Mouse (Mus musculus) heart, embryonic 12.5 days (tissue): ENCODE measurements around the gene Plcb1. TPM values are rescaled to one million over a fixed set of nuclear protein-coding genes. Genes with fewer than 3 reads are reported as not detected.

ENCODE experiments used
- ATAC-seq: fragments of 200-750 bp; cut with Nextera tagmentation; 2 replicates; pipeline ENCODE4 v1.8.0; 2017; ENCODE audit warnings: moderate TSS enrichment, moderate library complexity; ENCODE audit not compliant: insufficient number of reproducible peaks, low FRiP score
- H3K27ac ChIP-seq: fragments of 300-500 bp; sonication (generic); 2 replicates; pipeline ENCODE4 v1.5.1; 2016; ENCODE audit warnings: mild to moderate bottlenecking, moderate library complexity; ENCODE audit not compliant: poor library complexity, severe bottlenecking
- H3K27me3 ChIP-seq: fragments of 300-500 bp; sonication (generic); replicated peaks from 2 replicates; pipeline ENCODE4 v1.6.1; 2016; ENCODE audit warnings: mild to moderate bottlenecking, moderate library complexity
- H3K36me3 ChIP-seq: fragments of 300-500 bp; sonication (generic); 2 replicates; pipeline ENCODE4 v1.6.1; 2016; ENCODE audit warnings: mild to moderate bottlenecking, moderate library complexity
- H3K4me1 ChIP-seq: fragments of 300-500 bp; sonication (generic); replicated peaks from 2 replicates; pipeline ENCODE4 v1.6.1; 2016; ENCODE audit warnings: mild to moderate bottlenecking
- H3K4me2 ChIP-seq: fragments of 300-500 bp; sonication (generic); 2 replicates; pipeline ENCODE4 v1.6.1; 2016; ENCODE audit warnings: mild to moderate bottlenecking, moderate library complexity
- H3K4me3 ChIP-seq: fragments of 300-500 bp; sonication (generic); 2 replicates; pipeline ENCODE4 v1.5.1; 2016; ENCODE audit warnings: mild to moderate bottlenecking
- H3K9ac ChIP-seq: fragments of 300-500 bp; sonication (generic); 2 replicates; pipeline ENCODE4 v1.6.1; 2016; ENCODE audit warnings: mild to moderate bottlenecking, moderate library complexity
- H3K9me3 ChIP-seq: fragments of 300-500 bp; sonication (generic); replicated peaks from 2 replicates; pipeline ENCODE4 v1.6.1; 2016; ENCODE audit warnings: mild to moderate bottlenecking, moderate library complexity
- WGBS: fragments of 180-500 bp; shearing (Covaris S2); methylation state at CpG from one replicate; pipeline ENCODE4 v1.1.7; 2016; 5-methylcytosine and 5-hydroxymethylcytosine counted together
- polyA plus RNA-seq: library from polyadenylated mRNA; unstranded; fragments of >200 nt; fragmentation: Nextera tagmentation; extraction: Ambion mirVana; gene quantifications from 2 replicates; pipeline ENCODE4 v1.2.1, GENCODE M21; 2016

The Plcb1 gene
- polyA plus RNA-seq, 1 experiment from 2014 or later: 6.1 TPM

DNA sequence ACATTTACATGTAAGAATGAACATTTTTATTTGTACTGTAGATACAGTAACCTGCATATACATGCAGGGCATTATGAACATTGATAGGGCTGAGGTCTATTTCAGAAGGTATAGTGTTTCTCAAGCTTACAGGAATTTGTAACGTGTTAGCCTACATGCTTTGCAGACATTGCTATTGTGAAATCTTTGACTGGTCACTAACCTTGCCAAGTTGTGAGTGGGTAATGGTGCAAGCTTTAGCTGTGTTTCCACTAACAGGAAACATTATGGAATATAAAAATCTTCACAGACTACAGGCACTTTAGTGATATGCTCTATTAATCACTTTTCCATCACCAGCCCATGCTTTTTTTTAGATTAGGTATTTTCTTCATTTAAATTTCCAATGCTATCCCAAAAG is 289.5 kb downstream of the Plcb1 start:
- Histone ChIP-seq H3K4me3 (no peak overlapping the region), H3K9me3 (no peaks in the 10 kb centered on the region), H3K4me1 (no peaks in the 10 kb centered on the region), H3K36me3 (no peaks in the 10 kb centered on the region), H3K27me3 (no peaks in the 10 kb centered on the region), H3K4me2 (no peak overlapping the region), H3K27ac (no peak overlapping the region), H3K9ac (no peak overlapping the region)
- no peak for ATAC-seq
- WGBS: 68% methylated on average over 1 of the region's 1 CpGs

DNA sequence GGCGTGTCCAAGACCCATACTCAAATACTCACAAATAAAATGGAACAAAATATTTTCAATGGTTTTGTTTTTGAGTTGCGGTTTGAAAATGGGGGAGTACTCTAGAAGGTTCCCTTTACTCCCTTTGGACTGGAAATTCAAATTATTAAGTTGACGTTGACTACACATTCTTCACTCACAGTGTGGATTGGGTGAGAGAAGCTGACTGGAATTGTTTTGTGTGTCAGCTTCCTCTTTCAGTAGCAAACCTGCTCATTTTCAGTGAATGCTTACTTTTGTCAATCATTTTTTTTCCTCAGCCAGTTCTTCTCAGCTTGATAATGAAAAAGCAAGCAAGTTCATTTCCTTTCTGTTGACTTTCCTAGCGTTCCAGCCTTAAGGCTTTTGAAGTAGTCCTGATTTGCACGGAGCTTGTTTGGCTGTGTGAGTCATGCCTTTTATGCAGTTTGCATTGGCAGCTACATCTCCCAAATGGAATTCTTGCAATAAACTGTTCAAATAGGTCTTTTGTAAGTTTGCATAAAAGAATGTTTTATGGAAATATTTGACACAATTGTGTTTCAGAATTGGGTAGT is 306.8 kb downstream of the Plcb1 start:
- H3K4me2 ChIP-seq: no peak overlapping the region
- ATAC-seq: no peak
- no peaks in the 10 kb centered on the region for H3K36me3 ChIP-seq
- H3K27ac ChIP-seq: no peak overlapping the region
- H3K9ac ChIP-seq: no peak overlapping the region
- H3K9me3 ChIP-seq: no peaks in the 10 kb centered on the region
- no peaks in the 10 kb centered on the region for H3K4me1 ChIP-seq
- H3K4me3 ChIP-seq: no peak overlapping the region
- 62% methylated on average over 5 of the region's 5 CpGs for WGBS
- H3K27me3 ChIP-seq: no peaks in the 10 kb centered on the region

DNA sequence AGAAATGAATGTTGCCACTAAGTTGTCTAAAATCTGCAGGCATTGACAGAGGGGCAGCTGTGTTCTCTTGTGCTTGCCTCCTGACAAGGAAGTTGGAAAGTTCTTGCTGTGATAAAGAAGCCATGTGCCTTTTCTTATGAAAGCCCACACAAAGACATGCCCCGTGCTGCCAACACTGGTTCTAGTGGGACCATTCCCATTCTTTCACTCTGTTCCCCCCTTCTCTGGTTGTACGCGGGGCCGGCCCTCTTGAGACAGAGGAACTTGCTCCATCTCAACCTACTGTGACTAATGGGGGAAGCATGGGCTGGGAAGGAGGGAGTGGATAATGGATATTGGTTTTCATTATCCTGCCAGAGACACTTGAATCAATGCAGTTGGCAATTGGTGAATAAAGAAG is 315.4 kb downstream of the Plcb1 start:
- no peak for ATAC-seq
- Histone ChIP-seq H3K27me3 (no peaks in the 10 kb centered on the region), H3K4me3 (no peak overlapping the region), H3K9ac (no peak overlapping the region), H3K36me3 (no peaks in the 10 kb centered on the region), H3K4me1 (no peaks in the 10 kb centered on the region), H3K27ac (no peak overlapping the region), H3K9me3 (no peaks in the 10 kb centered on the region), H3K4me2 (no peak overlapping the region)
- 61% methylated on average over 4 of the region's 4 CpGs for WGBS

DNA sequence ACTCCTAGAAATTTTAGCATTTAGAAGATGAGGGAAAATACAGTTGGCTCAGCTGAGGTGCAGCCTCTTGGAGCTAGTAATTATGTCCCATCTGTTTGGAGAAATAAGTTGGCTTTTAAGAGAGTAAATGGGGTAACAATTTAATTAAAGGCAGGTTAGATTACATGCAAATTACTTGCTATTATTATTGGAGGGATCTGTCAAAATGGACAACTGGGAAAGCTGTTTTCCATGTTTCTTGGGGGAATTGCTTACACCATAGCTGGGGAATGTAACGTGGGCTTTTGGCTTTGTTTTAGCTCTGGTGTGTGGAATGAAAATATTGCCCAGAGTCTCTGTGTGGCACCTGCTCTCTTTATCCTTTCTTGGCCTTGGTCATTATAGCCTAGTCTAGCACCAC is 316.1 kb downstream of the Plcb1 start:
- Histone ChIP-seq H3K9me3 (no peaks in the 10 kb centered on the region), H3K27me3 (no peaks in the 10 kb centered on the region), H3K27ac (no peak overlapping the region), H3K36me3 (no peaks in the 10 kb centered on the region), H3K9ac (no peak overlapping the region), H3K4me1 (no peaks in the 10 kb centered on the region), H3K4me2 (no peak overlapping the region), H3K4me3 (no peak overlapping the region)
- 79% methylated on average over 1 of the region's 1 CpGs for WGBS
- no peak for ATAC-seq

DNA sequence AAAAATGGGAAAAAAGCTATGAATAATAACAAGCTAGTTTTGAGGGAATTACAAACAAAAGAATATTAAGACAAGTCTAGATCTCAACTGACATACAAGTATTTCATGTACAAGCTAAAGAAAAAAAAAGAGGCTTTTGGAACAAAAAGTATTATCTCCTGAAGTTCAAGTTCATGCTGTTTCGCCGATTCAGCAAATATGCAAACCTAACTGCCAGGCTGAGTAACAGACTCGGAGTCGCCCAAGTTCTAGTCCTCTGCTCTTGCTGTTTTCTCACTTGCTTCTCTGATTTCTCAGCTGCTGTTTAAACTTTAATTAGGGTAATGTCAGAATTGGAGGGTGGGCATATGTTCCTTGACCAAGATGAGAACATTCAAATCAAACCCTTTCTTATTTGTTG is 320.8 kb downstream of the Plcb1 start:
- Histone ChIP-seq H3K4me3 (no peak overlapping the region), H3K36me3 (no peaks in the 10 kb centered on the region), H3K4me1 (no peaks in the 10 kb centered on the region), H3K9ac (no peak overlapping the region), H3K4me2 (no peak overlapping the region), H3K27ac (no peak overlapping the region), H3K27me3 (no peaks in the 10 kb centered on the region), H3K9me3 (no peaks in the 10 kb centered on the region)
- WGBS: 92% methylated on average over 4 of the region's 4 CpGs
- ATAC-seq: no peak

DNA sequence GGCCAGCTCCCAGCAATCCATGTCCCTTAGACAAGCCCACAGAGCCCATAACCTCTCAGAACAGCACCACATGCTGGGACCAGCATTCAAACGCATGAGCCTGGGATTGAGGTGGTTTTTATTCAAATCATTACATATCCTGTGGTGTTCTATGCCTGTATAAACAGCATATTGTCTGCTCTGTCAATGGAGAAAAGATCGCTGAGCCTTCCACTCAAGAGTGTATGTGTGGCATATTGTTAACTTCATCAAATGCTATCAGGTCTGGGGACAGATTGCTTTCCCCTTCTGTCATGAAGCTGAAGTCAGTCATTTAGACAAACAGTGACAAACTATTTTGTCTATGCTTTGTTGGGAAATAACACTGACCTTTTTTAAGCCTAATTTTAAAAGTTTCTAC is 322.7 kb downstream of the Plcb1 start:
- Histone ChIP-seq H3K4me3 (no peak overlapping the region), H3K9me3 (no peaks in the 10 kb centered on the region), H3K27me3 (no peaks in the 10 kb centered on the region), H3K36me3 (no peaks in the 10 kb centered on the region), H3K4me1 (0 out of 2 replicates have a peak, but pooled peaks cover 2% of the 10 kb centered on the region), H3K27ac (no peak overlapping the region), H3K9ac (no peak overlapping the region), H3K4me2 (no peak overlapping the region)
- no peak for ATAC-seq
- WGBS: 69% methylated on average over 2 of the region's 2 CpGs

DNA sequence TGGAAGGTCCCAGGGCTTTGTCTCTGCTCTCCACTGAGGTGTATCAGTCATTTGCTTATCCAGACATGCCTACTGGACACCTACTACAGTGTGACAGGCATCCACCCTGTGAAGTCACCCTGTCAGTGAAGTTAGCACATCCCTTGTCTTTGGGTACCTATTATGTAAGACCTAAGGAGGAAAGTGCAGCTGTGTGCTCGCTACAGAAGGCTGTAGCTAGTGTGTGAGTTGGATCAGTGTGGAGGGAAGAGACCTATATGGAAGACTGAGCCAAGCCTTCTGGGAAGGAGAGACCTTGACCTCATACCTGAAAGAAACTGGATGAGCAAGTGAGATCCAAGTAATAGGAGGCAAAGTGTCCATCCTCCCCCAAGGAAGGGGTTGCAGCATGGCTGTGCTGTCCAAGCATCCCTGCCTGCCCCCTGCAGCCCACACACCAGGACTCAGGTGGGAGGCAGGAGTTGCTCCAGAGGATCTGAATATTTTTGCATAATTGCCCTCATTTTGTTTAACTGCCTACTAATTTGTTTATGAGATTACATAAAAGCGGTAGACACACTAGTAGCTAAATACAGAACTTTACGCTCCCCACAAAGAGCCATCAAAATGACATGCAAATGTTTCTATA is 328.7 kb downstream of the Plcb1 start:
- Histone ChIP-seq H3K4me3 (no peak overlapping the region), H3K4me1 (0 out of 2 replicates have a peak, but pooled peaks cover 2% of the 10 kb centered on the region), H3K27ac (no peak overlapping the region), H3K9ac (no peak overlapping the region), H3K27me3 (no peaks in the 10 kb centered on the region), H3K4me2 (no peak overlapping the region), H3K36me3 (no peaks in the 10 kb centered on the region), H3K9me3 (no peaks in the 10 kb centered on the region)
- no peak for ATAC-seq
- WGBS: 75% methylated on average over 3 of the region's 3 CpGs

DNA sequence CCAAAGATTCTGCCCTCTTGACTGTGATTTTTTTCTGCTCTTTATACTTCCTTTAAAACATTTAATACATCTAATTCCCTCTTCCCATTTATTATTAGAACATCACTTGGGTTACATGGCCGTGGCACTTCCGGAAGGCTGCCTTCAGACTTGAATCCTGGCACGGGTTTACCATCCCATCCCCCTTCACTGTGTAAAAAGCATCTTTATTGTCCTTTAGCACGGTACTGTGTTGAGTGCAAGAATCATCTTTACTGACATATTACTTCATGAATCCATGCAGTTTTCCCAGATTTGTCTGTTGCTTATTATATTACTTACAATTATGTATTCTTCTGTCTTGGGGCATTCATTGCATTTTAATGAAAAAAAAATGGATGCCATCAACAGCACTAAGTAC is 337.2 kb downstream of the Plcb1 start:
- Histone ChIP-seq H3K9ac (no peak overlapping the region), H3K9me3 (no peaks in the 10 kb centered on the region), H3K4me1 (no peaks in the 10 kb centered on the region), H3K4me2 (no peak overlapping the region), H3K36me3 (no peaks in the 10 kb centered on the region), H3K27me3 (no peaks in the 10 kb centered on the region), H3K27ac (no peak overlapping the region), H3K4me3 (no peak overlapping the region)
- WGBS: 84% methylated on average over 4 of the region's 4 CpGs
- ATAC-seq: no peak

DNA sequence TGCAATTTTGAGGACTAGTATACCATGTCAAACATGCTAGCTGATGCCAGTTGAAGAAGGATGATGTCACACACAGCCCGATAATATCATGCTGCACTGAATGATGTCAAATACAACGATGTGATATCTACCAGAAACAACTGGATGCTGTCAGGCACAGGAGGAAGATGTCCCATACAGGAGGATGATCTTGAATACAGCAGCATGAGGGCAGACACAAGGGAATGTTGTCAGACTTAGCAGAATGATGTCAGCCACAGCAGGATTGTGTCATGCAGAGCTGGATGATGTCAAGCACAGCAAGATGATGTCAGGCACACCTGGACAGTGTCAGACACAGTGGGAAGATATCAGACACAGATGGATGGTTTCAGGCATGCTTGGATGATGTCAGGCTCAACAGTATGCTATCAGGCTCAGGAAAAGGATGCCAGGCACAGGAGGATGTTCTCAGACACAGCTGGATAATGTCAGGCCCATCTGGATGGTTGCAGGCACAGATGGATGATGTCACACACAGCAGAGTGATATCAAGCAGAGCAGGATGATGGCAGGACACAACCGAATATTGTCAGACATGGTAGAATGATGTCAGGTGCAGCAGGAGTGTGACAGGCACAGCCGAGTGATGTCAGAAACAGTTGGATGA is 338.0 kb downstream of the Plcb1 start:
- Histone ChIP-seq H3K4me2 (no peak overlapping the region), H3K9me3 (no peaks in the 10 kb centered on the region), H3K27me3 (no peaks in the 10 kb centered on the region), H3K9ac (no peak overlapping the region), H3K4me1 (no peaks in the 10 kb centered on the region), H3K36me3 (no peaks in the 10 kb centered on the region), H3K27ac (no peak overlapping the region), H3K4me3 (no peak overlapping the region)
- WGBS: 56% methylated on average over 4 of the region's 4 CpGs
- no peak for ATAC-seq

DNA sequence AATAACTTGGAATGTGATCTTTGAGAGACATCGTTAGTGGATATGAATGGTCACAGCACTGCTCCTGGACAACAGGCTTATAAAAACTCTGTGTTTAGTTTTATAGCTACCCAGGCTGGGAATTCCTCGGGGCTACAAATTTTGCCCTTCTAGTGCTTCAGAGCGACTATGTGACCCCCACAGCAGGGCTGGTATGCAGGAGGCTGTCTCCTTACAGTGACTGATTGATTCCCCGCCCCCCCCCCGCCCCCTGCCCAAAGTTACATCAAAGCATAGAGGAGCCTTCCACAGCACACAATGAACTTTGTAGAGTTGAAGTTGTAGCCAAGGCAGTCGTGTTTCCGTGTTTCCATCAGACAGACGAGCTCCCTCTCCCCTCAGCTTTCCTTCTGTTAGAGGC is 354.7 kb downstream of the Plcb1 start:
- Histone ChIP-seq H3K9me3 (no peaks in the 10 kb centered on the region), H3K27me3 (no peaks in the 10 kb centered on the region), H3K27ac (no peak overlapping the region), H3K4me1 (peaks cover 7% of the 10 kb centered on the region; the same call in 1 of the 2 replicates), H3K9ac (no peak overlapping the region), H3K4me2 (peak overlapping the region; percentile 61), H3K4me3 (no peak overlapping the region), H3K36me3 (no peaks in the 10 kb centered on the region)
- ATAC-seq: no peak
- 17% methylated on average over 8 of the region's 8 CpGs for WGBS

DNA sequence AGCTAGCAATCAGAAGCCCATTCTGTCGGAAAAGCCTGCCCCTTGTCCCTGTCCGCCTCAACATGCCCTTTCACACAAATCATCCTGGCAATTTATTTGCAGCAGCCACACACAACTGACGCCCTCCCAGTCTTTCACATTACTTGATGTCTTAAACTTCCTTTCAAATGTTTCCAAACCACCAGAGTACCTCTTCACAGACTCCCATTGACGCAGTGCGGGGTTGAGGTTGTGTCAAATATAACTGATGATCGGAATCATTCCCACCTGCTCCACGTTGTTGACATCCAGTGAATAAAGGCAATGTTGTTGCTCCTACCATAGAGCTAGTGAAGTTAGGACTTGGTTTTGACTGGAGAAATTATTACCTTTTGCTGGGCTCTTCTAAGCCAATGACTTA is 366.4 kb downstream of the Plcb1 start:
- Histone ChIP-seq H3K4me2 (no peak overlapping the region), H3K4me3 (no peak overlapping the region), H3K27me3 (no peaks in the 10 kb centered on the region), H3K9me3 (no peaks in the 10 kb centered on the region), H3K9ac (no peak overlapping the region), H3K27ac (no peak overlapping the region), H3K36me3 (no peaks in the 10 kb centered on the region), H3K4me1 (no peaks in the 10 kb centered on the region)
- no peak for ATAC-seq
- 80% methylated on average over 7 of the region's 7 CpGs for WGBS
